Comparison of ENCODE assay signal across 19 mouse cellular contexts in genomic region chr9:8114516-8114915, GRCm38 (mm10).
"Had no signal": no experiment of that assay in that cellular context is flagged by ENCODE, and none has a peak within 500 bp of the region (broad histone marks: within the 10 kb centered on the region; RNA-seq: fewer than 3 reads in every experiment).

No protein-coding gene starts in this region.

- ATAC-seq: intestine, embryonic 15.5 days; midbrain, embryonic 15.5 days had no signal

- H3K9ac ChIP-seq: intestine, embryonic 15.5 days; limb, embryonic 13.5 days; lung, embryonic 15.5 days; midbrain, embryonic 12.5 days; midbrain, embryonic 15.5 days; neural tube, embryonic 12.5 days; neural tube, embryonic 15.5 days had no signal

- H3K4me1 ChIP-seq: intestine, embryonic 15.5 days; limb, embryonic 10.5 days; limb, embryonic 13.5 days; lung, embryonic 15.5 days; midbrain, embryonic 12.5 days; midbrain, embryonic 15.5 days; neural tube, embryonic 12.5 days; neural tube, embryonic 15.5 days had no signal

- H3K4me2 ChIP-seq: intestine, embryonic 15.5 days; limb, embryonic 13.5 days; lung, embryonic 15.5 days; midbrain, embryonic 12.5 days; midbrain, embryonic 15.5 days; neural tube, embryonic 12.5 days; neural tube, embryonic 15.5 days had no signal

- H3K9me3 ChIP-seq: lung, embryonic 15.5 days; midbrain, embryonic 15.5 days; neural tube, embryonic 15.5 days had no signal

- H3K36me3 ChIP-seq: intestine, embryonic 15.5 days; lung, embryonic 15.5 days had no signal

- H3K27ac ChIP-seq: intestine, embryonic 15.5 days; limb, embryonic 10.5 days; limb, embryonic 13.5 days; lung, embryonic 15.5 days; midbrain, embryonic 12.5 days; midbrain, embryonic 15.5 days; neural tube, embryonic 12.5 days; neural tube, embryonic 15.5 days; stomach, postnatal 0 days had no signal

- H3K4me3 ChIP-seq: intestine, embryonic 15.5 days; limb, embryonic 10.5 days; limb, embryonic 13.5 days; lung, embryonic 15.5 days; midbrain, embryonic 12.5 days; midbrain, embryonic 15.5 days; neural tube, embryonic 12.5 days; neural tube, embryonic 15.5 days had no signal

- DNase-seq: kidney, adult 11 months; kidney, adult 8-10 months; kidney, postnatal 14 days; kidney, postnatal 4 days; lung, postnatal 10 days; lung, postnatal 36 days; right cerebral cortex, adult 18-20 months; right cerebral cortex, postnatal 14 days; right cerebral cortex, postnatal 4 days; thymus, postnatal 25 days had no signal

- H3K27me3 ChIP-seq: intestine, embryonic 15.5 days; limb, embryonic 13.5 days; lung, embryonic 15.5 days; midbrain, embryonic 12.5 days; midbrain, embryonic 15.5 days; neural tube, embryonic 12.5 days; neural tube, embryonic 15.5 days had no signal
